Mouse (Mus musculus): ENCODE measurements around the gene Adprh. TPM values are rescaled to one million over a fixed set of nuclear protein-coding genes. Genes with fewer than 3 reads are reported as not detected.
A peak's percentile ranks its signal among the peaks of the same experiment; 100 is the strongest.

Gene Adprh
- polyA plus RNA-seq, 1 experiment from 2014 or later: 81.1 TPM

GRCm38 (mm10) chr16:38403639-38404038 is 48.9 kb downstream of the Adprh start:
- no peaks in the 10 kb centered on the region for H3K27me3 ChIP-seq
- no peak overlapping the region for H3K27ac ChIP-seq
- 83% methylated on average over 7 of the region's 7 CpGs for WGBS
- peaks cover 15% of the 10 kb centered on the region for H3K4me1 ChIP-seq (replicated peaks)
- H3K9ac ChIP-seq: no peak overlapping the region
- no peak overlapping the region for H3K4me3 ChIP-seq
- no peaks in the 10 kb centered on the region for H3K36me3 ChIP-seq
- ATAC-seq (replicated peaks; ENCODE audit: insufficient number of reproducible peaks, insufficient read depth, low FRiP score, low read depth): no peak
- no peak overlapping the region for H3K4me2 ChIP-seq
- no peaks in the 10 kb centered on the region for H3K9me3 ChIP-seq (replicated peaks)

GRCm38 (mm10) chr16:38401468-38401867 is 51.0 kb downstream of the Adprh start:
- H3K9me3 ChIP-seq (replicated peaks): no peaks in the 10 kb centered on the region
- H3K27me3 ChIP-seq: no peaks in the 10 kb centered on the region
- no peak overlapping the region for H3K9ac ChIP-seq
- H3K36me3 ChIP-seq: no peaks in the 10 kb centered on the region
- 77% methylated on average over 6 of the region's 6 CpGs for WGBS
- H3K27ac ChIP-seq: no peak overlapping the region
- H3K4me1 ChIP-seq (replicated peaks): peaks cover 14% of the 10 kb centered on the region
- H3K4me3 ChIP-seq: no peak overlapping the region
- no peak for ATAC-seq (replicated peaks; ENCODE audit: insufficient number of reproducible peaks, insufficient read depth, low FRiP score, low read depth)
- no peak overlapping the region for H3K4me2 ChIP-seq

- H3K36me3 ChIP-seq: no peaks in the 10 kb centered on the region
- no peak overlapping the region for H3K27ac ChIP-seq
- no peaks in the 10 kb centered on the region for H3K27me3 ChIP-seq
- 0 out of 2 replicates have a peak overlapping the region, but pooled peaks have one; percentile 35 for H3K9ac ChIP-seq
- peak overlapping the region; percentile 29 for H3K4me3 ChIP-seq
- 76% methylated on average over 9 of the region's 9 CpGs for WGBS
- H3K4me2 ChIP-seq: peak overlapping the region; percentile 59
- peaks cover 24% of the 10 kb centered on the region for H3K4me1 ChIP-seq (replicated peaks)
- H3K9me3 ChIP-seq (replicated peaks): no peaks in the 10 kb centered on the region
- ATAC-seq (replicated peaks; ENCODE audit: insufficient number of reproducible peaks, insufficient read depth, low FRiP score, low read depth): no peak
Observed at GRCm38 (mm10) chr16:38400311-38400960, 52.1 kb downstream of the Adprh start.

- H3K27ac ChIP-seq: peak overlapping the region; percentile 26; the same call in 1 of the 2 replicates
- peak; percentile 68; the same call in 1 of the 2 replicates for ATAC-seq (replicated peaks; ENCODE audit: insufficient number of reproducible peaks, insufficient read depth, low FRiP score, low read depth)
- 16% methylated on average over 17 of the region's 17 CpGs for WGBS
Observed at GRCm38 (mm10) chr16:38399531-38400231, 52.8 kb downstream of the Adprh start.

GRCm38 (mm10) chr16:38399076-38399475 is 53.4 kb downstream of the Adprh start:
- Histone ChIP-seq H3K4me2 (peak overlapping the region; percentile 59), H3K27ac (peak overlapping the region; percentile 26; the same call in 1 of the 2 replicates), H3K9ac (0 out of 2 replicates have a peak overlapping the region, but pooled peaks have one; percentile 35), H3K27me3 (no peaks in the 10 kb centered on the region), H3K9me3 (replicated peaks) (no peaks in the 10 kb centered on the region), H3K4me1 (replicated peaks) (peaks cover 27% of the 10 kb centered on the region), H3K36me3 (no peaks in the 10 kb centered on the region), H3K4me3 (peak overlapping the region; percentile 29; the same call in 1 of the 2 replicates)
- no peak for ATAC-seq (replicated peaks; ENCODE audit: insufficient number of reproducible peaks, insufficient read depth, low FRiP score, low read depth)
- WGBS: 81% methylated on average over 3 of the region's 3 CpGs

More at GRCm38 (mm10) chr16:38399531-38400231, 52.8 kb downstream of the Adprh start:
- Histone ChIP-seq H3K4me3 (peak overlapping the region; percentile 29), H3K9me3 (replicated peaks) (no peaks in the 10 kb centered on the region), H3K4me1 (replicated peaks) (peaks cover 27% of the 10 kb centered on the region), H3K36me3 (no peaks in the 10 kb centered on the region), H3K9ac (peak overlapping the region; percentile 35), H3K4me2 (peak overlapping the region; percentile 59), H3K27me3 (no peaks in the 10 kb centered on the region)

GRCm38 (mm10) chr16:38398266-38398665 is 54.2 kb downstream of the Adprh start:
- Histone ChIP-seq H3K36me3 (no peaks in the 10 kb centered on the region), H3K4me2 (no peak overlapping the region), H3K27ac (no peak overlapping the region), H3K27me3 (no peaks in the 10 kb centered on the region), H3K9ac (no peak overlapping the region), H3K4me3 (no peak overlapping the region), H3K4me1 (replicated peaks) (peaks cover 27% of the 10 kb centered on the region), H3K9me3 (replicated peaks) (no peaks in the 10 kb centered on the region)
- WGBS: 89% methylated on average over 6 of the region's 6 CpGs
- no peak for ATAC-seq (replicated peaks; ENCODE audit: insufficient number of reproducible peaks, insufficient read depth, low FRiP score, low read depth)

GRCm38 (mm10) chr16:38396155-38396554 is 56.3 kb downstream of the Adprh start:
- peak overlapping the region; percentile 8; the same call in 1 of the 2 replicates for H3K9ac ChIP-seq
- 0 out of 2 replicates have a peak overlapping the region, but pooled peaks have one; percentile 2 for H3K4me3 ChIP-seq
- no peaks in the 10 kb centered on the region for H3K27me3 ChIP-seq
- H3K4me1 ChIP-seq (replicated peaks): peaks cover 33% of the 10 kb centered on the region
- no peaks in the 10 kb centered on the region for H3K36me3 ChIP-seq
- no peak for ATAC-seq (replicated peaks; ENCODE audit: insufficient number of reproducible peaks, insufficient read depth, low FRiP score, low read depth)
- H3K4me2 ChIP-seq: peak overlapping the region; percentile 48
- peak overlapping the region; percentile 48 for H3K27ac ChIP-seq
- H3K9me3 ChIP-seq (replicated peaks): no peaks in the 10 kb centered on the region
- WGBS: 25% methylated on average over 13 of the region's 13 CpGs

- H3K36me3 ChIP-seq: no peaks in the 10 kb centered on the region
- no peaks in the 10 kb centered on the region for H3K9me3 ChIP-seq (replicated peaks)
- H3K9ac ChIP-seq: no peak overlapping the region
- peaks cover 31% of the 10 kb centered on the region for H3K4me1 ChIP-seq (replicated peaks)
- H3K4me2 ChIP-seq: no peak overlapping the region
- H3K27me3 ChIP-seq: no peaks in the 10 kb centered on the region
- no peak overlapping the region for H3K4me3 ChIP-seq
- H3K27ac ChIP-seq: 0 out of 2 replicates have a peak overlapping the region, but pooled peaks have one; percentile 31
- WGBS: 53% methylated on average over 6 of the region's 6 CpGs
- no peak for ATAC-seq (replicated peaks; ENCODE audit: insufficient number of reproducible peaks, insufficient read depth, low FRiP score, low read depth)
Observed at GRCm38 (mm10) chr16:38395060-38395730, 57.3 kb downstream of the Adprh start.

- 0 out of 2 replicates have a peak overlapping the region, but pooled peaks have one; percentile 31 for H3K27ac ChIP-seq
- ATAC-seq (replicated peaks; ENCODE audit: insufficient number of reproducible peaks, insufficient read depth, low FRiP score, low read depth): no peak
- H3K9ac ChIP-seq: no peak overlapping the region
- no peaks in the 10 kb centered on the region for H3K36me3 ChIP-seq
- WGBS: 72% methylated on average over 8 of the region's 8 CpGs
- no peak overlapping the region for H3K4me2 ChIP-seq
- H3K27me3 ChIP-seq: no peaks in the 10 kb centered on the region
- no peak overlapping the region for H3K4me3 ChIP-seq
- peaks cover 21% of the 10 kb centered on the region for H3K4me1 ChIP-seq (replicated peaks)
- H3K9me3 ChIP-seq (replicated peaks): no peaks in the 10 kb centered on the region
Observed at GRCm38 (mm10) chr16:38394191-38394618, 58.3 kb downstream of the Adprh start.
